Mouse (Mus musculus): ENCODE results near the gene Iffo1.

The Iffo1 gene

GRCm38 (mm10) chr6:125145001-125145400 is at the start of gene Iffo1:
Gene Iffo1, plus strand, starts transcription at chr6:125145241.
- DNase-seq = peak; percentile 76 to 79

GRCm38 (mm10) chr6:125095391-125096278 is 49.4 kb upstream of the Iffo1 start, which contains the start of gene Chd4:
Gene Chd4, plus strand, starts transcription at chr6:125095981.
- peak; percentile 92 to 95 for DNase-seq

GRCm38 (mm10) chr6:125096279-125096596 is 48.8 kb upstream of the Iffo1 start:
- DNase-seq = no peak

GRCm38 (mm10) chr6:125096597-125097345 is 48.3 kb upstream of the Iffo1 start:
- peak; percentile 66 to 67 for DNase-seq

- no peak for DNase-seq
These were observed 47.7 kb upstream of the Iffo1 start for GRCm38 (mm10) chr6:125097346-125097689.

GRCm38 (mm10) chr6:125097951-125098350 is 47.1 kb upstream of the Iffo1 start:
- DNase-seq = no peak

GRCm38 (mm10) chr6:125098513-125098912 is 46.5 kb upstream of the Iffo1 start:
- no peak for DNase-seq

- peak; percentile 68 to 72 for DNase-seq
These were observed 45.5 kb upstream of the Iffo1 start for GRCm38 (mm10) chr6:125099421-125099971.

GRCm38 (mm10) chr6:125101444-125101843 is 43.6 kb upstream of the Iffo1 start:
- DNase-seq = no peak

GRCm38 (mm10) chr6:125104223-125104622 is 40.8 kb upstream of the Iffo1 start:
- no peak for DNase-seq

- peak; percentile 37 to 38 for DNase-seq
These were observed 37.3 kb upstream of the Iffo1 start for GRCm38 (mm10) chr6:125107705-125108104.

GRCm38 (mm10) chr6:125109371-125109770 is 35.7 kb upstream of the Iffo1 start:
- DNase-seq = no peak

GRCm38 (mm10) chr6:125110927-125111326 is 34.1 kb upstream of the Iffo1 start:
- peak; percentile 52 to 62 for DNase-seq

GRCm38 (mm10) chr6:125112553-125112952 is 32.5 kb upstream of the Iffo1 start:
- DNase-seq = no peak

- DNase-seq = no peak
These were observed 25.7 kb upstream of the Iffo1 start for GRCm38 (mm10) chr6:125119387-125119786.

GRCm38 (mm10) chr6:125128724-125129123 is 16.3 kb upstream of the Iffo1 start:
- no peak for DNase-seq

GRCm38 (mm10) chr6:125129710-125130402 is 15.2 kb upstream of the Iffo1 start:
- DNase-seq = no peak

- DNase-seq = peak; percentile 91 to 93
These were observed 13.5 kb upstream of the Iffo1 start, which contains the start of gene Nop2 for GRCm38 (mm10) chr6:125131302-125132156. Gene Nop2, plus strand, starts transcription at chr6:125131909.

GRCm38 (mm10) chr6:125132470-125132869 is 12.6 kb upstream of the Iffo1 start:
- no peak for DNase-seq

GRCm38 (mm10) chr6:125137002-125137671 is 7.9 kb upstream of the Iffo1 start:
- DNase-seq = peak; percentile 68 to 74

GRCm38 (mm10) chr6:125139747-125140146 is 5.3 kb upstream of the Iffo1 start:
- DNase-seq = no peak
